ENCODE assay signal across 15 mouse cellular contexts in genomic region chr1:152593382-152593781, GRCm38 (mm10).
DNase-seq lines count a peak whose midpoint lies in the region; ATAC-seq and TF ChIP-seq lines count a peak whose summit lies in the region.
"Had no signal": no experiment of that assay in that cellular context is flagged by ENCODE, and none has a peak within 500 bp of the region (broad histone marks: within the 10 kb centered on the region; RNA-seq: fewer than 3 reads in every experiment).

No protein-coding gene starts in this region.

- peak overlapping the region; percentile 28; the same call in 1 of the 2 replicates for H3K27ac ChIP-seq in kidney, adult 2 months (ENCODE audit: insufficient read depth, low read depth, low read length)
- peak overlapping the region; percentile 71; the same call in 1 of the 2 replicates for H3K27ac ChIP-seq in thymus, adult 2 months (ENCODE audit: control insufficient read depth, insufficient read depth, low read length)
- peak overlapping the region; percentile 88 for H3K27ac ChIP-seq in liver, embryonic 12.5 days
- no peak overlapping the region for H3K27ac ChIP-seq in forebrain, postnatal 0 days (ENCODE audit: low read depth, low read length)
- H3K27ac ChIP-seq: embryonic facial prominence, embryonic 12.5 days; hindbrain, postnatal 0 days; midbrain, embryonic 13.5 days; neural tube, embryonic 12.5 days had no signal

- peaks cover 25% of the 10 kb centered on the region for H3K4me1 ChIP-seq in kidney, adult 2 months (ENCODE audit: control insufficient read depth, insufficient read depth, low read length)
- peaks cover 36% of the 10 kb centered on the region for H3K4me1 ChIP-seq in thymus, adult 2 months (replicated peaks; ENCODE audit: control insufficient read depth, insufficient read depth, low read length)
- H3K4me1 ChIP-seq in liver, embryonic 12.5 days: peaks cover 62% of the 10 kb centered on the region
- H3K4me1 ChIP-seq in forebrain, postnatal 0 days (ENCODE audit: insufficient read depth): 0 out of 2 replicates have a peak, but pooled peaks cover 6% of the 10 kb centered on the region

- peak; percentile 60 for ATAC-seq in liver, embryonic 12.5 days
- ATAC-seq in forebrain, postnatal 0 days: no peak
- ATAC-seq: forebrain, embryonic 16.5 days; intestine, postnatal 0 days; midbrain, embryonic 13.5 days had no signal

- no peak overlapping the region for H3K9ac ChIP-seq in liver, embryonic 12.5 days
- no peak overlapping the region for H3K9ac ChIP-seq in forebrain, postnatal 0 days
- H3K9ac ChIP-seq: embryonic facial prominence, embryonic 12.5 days; midbrain, embryonic 13.5 days; neural tube, embryonic 12.5 days had no signal

- 87% methylated on average over 7 of the region's 7 CpGs for WGBS in kidney, adult 2 months
- 85% methylated on average over 7 of the region's 7 CpGs for WGBS in thymus, adult 2 months
- 79% methylated on average over 7 of the region's 7 CpGs for WGBS in liver, embryonic 12.5 days (ENCODE audit: insufficient replicate concordance)
- WGBS in forebrain, postnatal 0 days: 94% methylated on average over 7 of the region's 7 CpGs

- H3K36me3 ChIP-seq in kidney, adult 2 months (ENCODE audit: control insufficient read depth, insufficient read depth, low read length): no peaks in the 10 kb centered on the region
- H3K36me3 ChIP-seq in thymus, adult 2 months (ENCODE audit: control insufficient read depth, insufficient read depth, low read length): no peaks in the 10 kb centered on the region
- H3K36me3 ChIP-seq in liver, embryonic 12.5 days: no peaks in the 10 kb centered on the region
- no peaks in the 10 kb centered on the region for H3K36me3 ChIP-seq in forebrain, postnatal 0 days (ENCODE audit: insufficient read depth)
- H3K36me3 ChIP-seq: embryonic facial prominence, embryonic 12.5 days; midbrain, embryonic 13.5 days; neural tube, embryonic 12.5 days had no signal

- no peak for TF ChIP-seq CTCF in kidney, adult 2 months (conservative IDR thresholded peaks at IDR 0.05; ENCODE audit: insufficient read depth, insufficient read length, low read depth, low read length)
- TF ChIP-seq CTCF in thymus, adult 2 months (IDR thresholded peaks at IDR 0.05; ENCODE audit: borderline replicate concordance, control insufficient read depth, extremely low read depth, insufficient read depth, low read length, poor library complexity): no peak
- no peak for TF ChIP-seq CTCF in forebrain, postnatal 0 days (IDR thresholded peaks at IDR 0.05; ENCODE audit: low read depth)

- TF ChIP-seq POLR2A in kidney, adult 2 months (IDR thresholded peaks at IDR 0.05; ENCODE audit: low read depth, low read length): no peak
- no peak for TF ChIP-seq POLR2A in thymus, adult 2 months (IDR thresholded peaks at IDR 0.05; ENCODE audit: control insufficient read depth, extremely low read depth, insufficient read depth, low read length, poor library complexity)

- DNase-seq in kidney, adult 2 months: no peak
- DNase-seq in kidney, postnatal 10 days: no peak
- no peak for DNase-seq in thymus, adult 2 months
- no peak for DNase-seq in thymus, postnatal 36 days
- DNase-seq in adrenal gland, adult 2 months: no peak
- DNase-seq in forebrain, postnatal 0 days: no peak
- DNase-seq: cerebellum, adult 9-11 months had no signal

- no peaks in the 10 kb centered on the region for H3K9me3 ChIP-seq in liver, embryonic 12.5 days (replicated peaks)
- no peaks in the 10 kb centered on the region for H3K9me3 ChIP-seq in forebrain, postnatal 0 days (ENCODE audit: low read length)
- H3K9me3 ChIP-seq: embryonic facial prominence, embryonic 12.5 days; midbrain, embryonic 13.5 days; neural tube, embryonic 12.5 days had no signal

- peak overlapping the region; percentile 62 for H3K4me2 ChIP-seq in liver, embryonic 12.5 days
- no peak overlapping the region for H3K4me2 ChIP-seq in forebrain, postnatal 0 days (ENCODE audit: low read depth)
- H3K4me2 ChIP-seq: embryonic facial prominence, embryonic 12.5 days; heart, embryonic 11.5 days; midbrain, embryonic 13.5 days; neural tube, embryonic 12.5 days had no signal

- no peaks in the 10 kb centered on the region for H3K27me3 ChIP-seq in kidney, adult 2 months (replicated peaks; ENCODE audit: control insufficient read depth, insufficient read depth, low read length)
- H3K27me3 ChIP-seq in thymus, adult 2 months (ENCODE audit: control insufficient read depth, insufficient read depth, low read length): no peaks in the 10 kb centered on the region
- H3K27me3 ChIP-seq in liver, embryonic 12.5 days (replicated peaks): no peaks in the 10 kb centered on the region
- no peaks in the 10 kb centered on the region for H3K27me3 ChIP-seq in forebrain, postnatal 0 days (ENCODE audit: insufficient read depth, low read length)
- H3K27me3 ChIP-seq: embryonic facial prominence, embryonic 12.5 days; midbrain, embryonic 13.5 days; neural tube, embryonic 12.5 days had no signal

- no peak overlapping the region for H3K4me3 ChIP-seq in kidney, adult 2 months (ENCODE audit: insufficient read depth, low read depth, low read length)
- H3K4me3 ChIP-seq in thymus, adult 2 months (ENCODE audit: control insufficient read depth, insufficient read depth, low read length): no peak overlapping the region
- H3K4me3 ChIP-seq in liver, embryonic 12.5 days: no peak overlapping the region
- H3K4me3 ChIP-seq in forebrain, postnatal 0 days (ENCODE audit: low read depth, low read length): no peak overlapping the region
- H3K4me3 ChIP-seq: embryonic facial prominence, embryonic 12.5 days; midbrain, embryonic 13.5 days; neural tube, embryonic 12.5 days had no signal
